Mouse (Mus musculus) limb, embryonic 12.5 days (tissue): ENCODE data around the gene Crtac1. TPM values are rescaled to one million over a fixed set of nuclear protein-coding genes. Genes with fewer than 3 reads are reported as not detected.

Experiments used
- ATAC-seq: fragments of 200-750 bp; cut with Nextera tagmentation; 2 replicates; pipeline ENCODE4 v1.8.0; 2017; ENCODE audit warnings: low read depth, moderate TSS enrichment; ENCODE audit not compliant: insufficient number of reproducible peaks, insufficient read depth, low FRiP score, low TSS enrichment
- H3K27ac ChIP-seq: fragments of 300-500 bp; sonication (generic); 2 replicates; pipeline ENCODE4 v1.5.1; 2016; ENCODE audit warnings: mild to moderate bottlenecking, moderate library complexity
- H3K27me3 ChIP-seq: fragments of 300-500 bp; sonication (generic); 2 replicates; pipeline ENCODE4 v1.6.1; 2016; ENCODE audit warnings: mild to moderate bottlenecking, moderate library complexity
- H3K36me3 ChIP-seq: fragments of 300-500 bp; sonication (generic); 2 replicates; pipeline ENCODE4 v1.6.1; 2016; ENCODE audit warnings: mild to moderate bottlenecking, moderate library complexity
- H3K4me1 ChIP-seq: fragments of 300-500 bp; sonication (generic); replicated peaks from 2 replicates; pipeline ENCODE4 v1.6.1; 2016
- H3K4me2 ChIP-seq: fragments of 300-500 bp; sonication (generic); 2 replicates; pipeline ENCODE4 v1.6.1; 2016; ENCODE audit warnings: mild to moderate bottlenecking, moderate library complexity
- H3K4me3 ChIP-seq: fragments of 300-500 bp; sonication (generic); replicated peaks from 2 replicates; pipeline ENCODE4 v1.5.1; 2016; ENCODE audit warnings: mild to moderate bottlenecking
- H3K9ac ChIP-seq: fragments of 300-500 bp; sonication (generic); replicated peaks from 2 replicates; pipeline ENCODE4 v1.6.1; 2016; ENCODE audit warnings: mild to moderate bottlenecking, moderate library complexity
- H3K9me3 ChIP-seq: fragments of 300-500 bp; sonication (generic); 2 replicates; pipeline ENCODE4 v1.6.1; 2016; ENCODE audit warnings: mild to moderate bottlenecking, moderate library complexity
- WGBS: fragments of 180-500 bp; shearing (Covaris S2); methylation state at CpG from one replicate; pipeline ENCODE4 v1.1.7; 2016; 5-methylcytosine and 5-hydroxymethylcytosine counted together
- polyA plus RNA-seq: library from polyadenylated mRNA; unstranded; fragments of >200 nt; fragmentation: Nextera tagmentation; extraction: Ambion mirVana; gene quantifications from 2 replicates; pipeline ENCODE4 v1.2.1, GENCODE M21; 2016

The Crtac1 gene
- polyA plus RNA-seq, 1 experiment from 2014 or later = 3.5 TPM

GRCm38 (mm10) chr19:42425208-42425607 is 6.4 kb downstream of the Crtac1 start:
- peaks cover 18% of the 10 kb centered on the region for H3K27me3 ChIP-seq
- H3K9ac ChIP-seq = no peak overlapping the region
- H3K36me3 ChIP-seq = no peaks in the 10 kb centered on the region
- no peak overlapping the region for H3K27ac ChIP-seq
- ATAC-seq = no peak
- H3K9me3 ChIP-seq = no peaks in the 10 kb centered on the region
- no peak overlapping the region for H3K4me2 ChIP-seq
- WGBS = 5% methylated on average over 3 of the region's 3 CpGs
- H3K4me1 ChIP-seq = no peaks in the 10 kb centered on the region
- no peak overlapping the region for H3K4me3 ChIP-seq

- no peaks in the 10 kb centered on the region for H3K4me1 ChIP-seq
- ATAC-seq = no peak
- H3K9me3 ChIP-seq = no peaks in the 10 kb centered on the region
- peaks cover 28% of the 10 kb centered on the region for H3K27me3 ChIP-seq
- H3K4me3 ChIP-seq = no peak overlapping the region
- 67% methylated on average over 8 of the region's 8 CpGs for WGBS
- no peak overlapping the region for H3K27ac ChIP-seq
- no peaks in the 10 kb centered on the region for H3K36me3 ChIP-seq
- no peak overlapping the region for H3K4me2 ChIP-seq
- H3K9ac ChIP-seq = no peak overlapping the region
These were observed 16.5 kb downstream of the Crtac1 start for GRCm38 (mm10) chr19:42415042-42415441.

GRCm38 (mm10) chr19:42409856-42410255 is 21.7 kb downstream of the Crtac1 start:
- H3K4me3 ChIP-seq = no peak overlapping the region
- no peaks in the 10 kb centered on the region for H3K36me3 ChIP-seq
- no peak overlapping the region for H3K4me2 ChIP-seq
- H3K9me3 ChIP-seq = no peaks in the 10 kb centered on the region
- H3K27me3 ChIP-seq = peaks cover 52% of the 10 kb centered on the region
- H3K9ac ChIP-seq = no peak overlapping the region
- peaks cover 5% of the 10 kb centered on the region; the same call in 1 of the 2 replicates for H3K4me1 ChIP-seq
- H3K27ac ChIP-seq = no peak overlapping the region
- 38% methylated on average over 5 of the region's 5 CpGs for WGBS
- no peak for ATAC-seq

GRCm38 (mm10) chr19:42409226-42409625 is 22.4 kb downstream of the Crtac1 start:
- Histone ChIP-seq H3K4me1 (peaks cover 5% of the 10 kb centered on the region; the same call in 1 of the 2 replicates), H3K9ac (no peak overlapping the region), H3K4me2 (peak overlapping the region; percentile 39), H3K27me3 (peaks cover 49% of the 10 kb centered on the region), H3K9me3 (no peaks in the 10 kb centered on the region), H3K4me3 (no peak overlapping the region), H3K27ac (no peak overlapping the region), H3K36me3 (no peaks in the 10 kb centered on the region)
- 2% methylated on average over 19 of the region's 19 CpGs for WGBS
- ATAC-seq = no peak

GRCm38 (mm10) chr19:42404364-42404763 is 27.2 kb downstream of the Crtac1 start:
- peaks cover 17% of the 10 kb centered on the region for H3K27me3 ChIP-seq
- WGBS = 80% methylated on average over 15 of the region's 15 CpGs
- no peak for ATAC-seq

GRCm38 (mm10) chr19:42399974-42400373 is 31.6 kb downstream of the Crtac1 start:
- Histone ChIP-seq H3K4me3 (no peak overlapping the region), H3K9ac (no peak overlapping the region), H3K4me2 (no peak overlapping the region), H3K27me3 (no peaks in the 10 kb centered on the region), H3K27ac (no peak overlapping the region), H3K36me3 (no peaks in the 10 kb centered on the region), H3K9me3 (no peaks in the 10 kb centered on the region), H3K4me1 (no peaks in the 10 kb centered on the region)
- ATAC-seq = no peak
- 61% methylated on average over 3 of the region's 3 CpGs for WGBS

More at GRCm38 (mm10) chr19:42404364-42404763, 27.2 kb downstream of the Crtac1 start:
- Histone ChIP-seq H3K4me2 (no peak overlapping the region), H3K36me3 (no peaks in the 10 kb centered on the region), H3K4me1 (peaks cover 5% of the 10 kb centered on the region; the same call in 1 of the 2 replicates), H3K27ac (no peak overlapping the region), H3K9ac (no peak overlapping the region), H3K4me3 (no peak overlapping the region), H3K9me3 (no peaks in the 10 kb centered on the region)

- no peak for ATAC-seq
- Histone ChIP-seq H3K9me3 (no peaks in the 10 kb centered on the region), H3K36me3 (no peaks in the 10 kb centered on the region), H3K27ac (no peak overlapping the region), H3K9ac (no peak overlapping the region), H3K4me2 (no peak overlapping the region), H3K4me1 (no peaks in the 10 kb centered on the region), H3K4me3 (no peak overlapping the region), H3K27me3 (no peaks in the 10 kb centered on the region)
- 16% methylated on average over 11 of the region's 11 CpGs for WGBS
These were observed 34.3 kb downstream of the Crtac1 start for GRCm38 (mm10) chr19:42397281-42397680.

- Histone ChIP-seq H3K9me3 (no peaks in the 10 kb centered on the region), H3K4me2 (no peak overlapping the region), H3K27ac (no peak overlapping the region), H3K4me3 (no peak overlapping the region), H3K9ac (no peak overlapping the region), H3K27me3 (peaks cover 1% of the 10 kb centered on the region; the same call in 1 of the 2 replicates), H3K4me1 (no peaks in the 10 kb centered on the region), H3K36me3 (no peaks in the 10 kb centered on the region)
- ATAC-seq = no peak
- 59% methylated on average over 2 of the region's 2 CpGs for WGBS
These were observed 36.6 kb downstream of the Crtac1 start for GRCm38 (mm10) chr19:42394848-42395534.

GRCm38 (mm10) chr19:42393920-42394319 is 37.7 kb downstream of the Crtac1 start:
- H3K4me3 ChIP-seq = no peak overlapping the region
- WGBS = 78% methylated on average over 4 of the region's 4 CpGs

GRCm38 (mm10) chr19:42392094-42392493 is 39.5 kb downstream of the Crtac1 start:
- no peak overlapping the region for H3K4me3 ChIP-seq
- no peak overlapping the region for H3K27ac ChIP-seq
- H3K9me3 ChIP-seq = no peaks in the 10 kb centered on the region
- H3K9ac ChIP-seq = no peak overlapping the region
- 85% methylated on average over 8 of the region's 8 CpGs for WGBS
- H3K4me2 ChIP-seq = no peak overlapping the region
- peaks cover 3% of the 10 kb centered on the region; the same call in 1 of the 2 replicates for H3K27me3 ChIP-seq
- ATAC-seq = no peak
- no peaks in the 10 kb centered on the region for H3K4me1 ChIP-seq
- no peaks in the 10 kb centered on the region for H3K36me3 ChIP-seq

More at GRCm38 (mm10) chr19:42393920-42394319, 37.7 kb downstream of the Crtac1 start:
- H3K27me3 ChIP-seq = peaks cover 3% of the 10 kb centered on the region; the same call in 1 of the 2 replicates
- H3K4me1 ChIP-seq = no peaks in the 10 kb centered on the region
- no peak overlapping the region for H3K27ac ChIP-seq
- no peaks in the 10 kb centered on the region for H3K36me3 ChIP-seq
- no peaks in the 10 kb centered on the region for H3K9me3 ChIP-seq
- ATAC-seq = no peak
- H3K4me2 ChIP-seq = no peak overlapping the region
- H3K9ac ChIP-seq = no peak overlapping the region

GRCm38 (mm10) chr19:42389574-42389973 is 42.0 kb downstream of the Crtac1 start:
- Histone ChIP-seq H3K4me1 (no peaks in the 10 kb centered on the region), H3K36me3 (no peaks in the 10 kb centered on the region), H3K4me3 (no peak overlapping the region), H3K27ac (no peak overlapping the region), H3K4me2 (no peak overlapping the region), H3K9ac (no peak overlapping the region), H3K9me3 (no peaks in the 10 kb centered on the region), H3K27me3 (peaks cover 20% of the 10 kb centered on the region)
- no peak for ATAC-seq
- 85% methylated on average over 14 of the region's 14 CpGs for WGBS
